Mouse (Mus musculus) heart, postnatal 0 days (tissue): ENCODE data around the gene Milr1. TPM values are rescaled to one million over a fixed set of nuclear protein-coding genes. Genes with fewer than 3 reads are reported as not detected.
A peak's percentile ranks its signal among the peaks of the same experiment; 100 is the strongest.

Source experiments
- ATAC-seq: fragments of 200-750 bp; cut with Nextera tagmentation; 2 replicates; pipeline ENCODE4 v1.8.0; 2017; ENCODE audit warnings: low read depth, moderate number of reproducible peaks, moderate library complexity; ENCODE audit not compliant: insufficient read depth
- DNase-seq: peaks from one replicate; pipeline ENCODE4 v3.0.0-alpha.2; 2016; ENCODE audit warnings: low spot score
- H3K27ac ChIP-seq: fragments of 300-500 bp; sonication (generic); 2 replicates; pipeline ENCODE4 v1.5.1; 2014; ENCODE audit warnings: low read depth, mild to moderate bottlenecking
- H3K27me3 ChIP-seq: fragments of 300-500 bp; sonication (generic); 2 replicates; pipeline ENCODE4 v1.6.1; 2014; ENCODE audit warnings: low read length, mixed read lengths; ENCODE audit not compliant: control insufficient read depth, insufficient read depth
- H3K36me3 ChIP-seq: fragments of 300-500 bp; sonication (generic); replicated peaks from 2 replicates; pipeline ENCODE4 v1.6.1; 2014; ENCODE audit warnings: low read length, mixed read lengths; ENCODE audit not compliant: control insufficient read depth, insufficient read depth
- H3K4me1 ChIP-seq: fragments of 300-500 bp; sonication (generic); 2 replicates; pipeline ENCODE4 v1.6.1; 2014; ENCODE audit warnings: antibody characterized with exemption; ENCODE audit not compliant: control insufficient read depth, insufficient read depth
- H3K4me2 ChIP-seq: fragments of 300-500 bp; sonication (generic); 2 replicates; pipeline ENCODE4 v1.6.1; 2014; ENCODE audit warnings: low read depth, mild to moderate bottlenecking, low read length, moderate library complexity
- H3K4me3 ChIP-seq: fragments of 300-500 bp; sonication (generic); 2 replicates; pipeline ENCODE4 v1.5.1; 2014; ENCODE audit warnings: low read depth, low read length
- H3K9ac ChIP-seq: fragments of 300-500 bp; sonication (generic); replicated peaks from 2 replicates; pipeline ENCODE4 v1.6.1; 2014; ENCODE audit warnings: low read depth, low read length, mixed read lengths
- H3K9me3 ChIP-seq: fragments of 300-500 bp; sonication (generic); replicated peaks from 2 replicates; pipeline ENCODE4 v1.6.1; 2016; ENCODE audit warnings: low read length; ENCODE audit not compliant: control insufficient read depth
- CTCF ChIP-seq: IDR thresholded peaks from 2 replicates; pipeline ENCODE4 v1.5.1; 2016; ENCODE audit warnings: antibody characterized with exemption, control low read depth, low read depth
- EP300 ChIP-seq: IDR thresholded peaks from 2 replicates; pipeline ENCODE4 v1.6.1; 2016; ENCODE audit warnings: antibody characterized with exemption, low read depth
- WGBS: fragments of 180-500 bp; shearing (Covaris S2); extraction: QIAGEN DNeasy Blood & Tissue Kit; methylation state at CpG from one replicate; pipeline ENCODE4 v1.1.7; 2014; 5-methylcytosine and 5-hydroxymethylcytosine counted together
- polyA plus RNA-seq: library from polyadenylated mRNA; unstranded; fragments of >200 nt; fragmentation: Nextera tagmentation; extraction: Ambion mirVana; gene quantifications from 2 replicates; pipeline ENCODE4 v1.2.1, GENCODE M21; 2015
- total RNA-seq: library from RNA; depleted of rRNA; stranded (reverse); fragments of >200 nt; gene quantifications from 2 replicates; pipeline ENCODE4 v1.2.3, GENCODE M21; 2014; ENCODE audit warnings: low replicate concordance

The Milr1 gene
- total and polyA plus RNA-seq, 2 experiments from 2014 or later: 0.83 TPM; not detected in 1

- no peak overlapping the region for H3K4me2 ChIP-seq
- no peaks in the 10 kb centered on the region for H3K27me3 ChIP-seq
- no peak for ATAC-seq
- no peak for DNase-seq
- H3K9me3 ChIP-seq: no peaks in the 10 kb centered on the region
- no peak overlapping the region for H3K9ac ChIP-seq
- H3K36me3 ChIP-seq: no peaks in the 10 kb centered on the region
- H3K4me3 ChIP-seq: no peak overlapping the region
- 66% methylated on average over 6 of the region's 6 CpGs for WGBS
- no peak for TF ChIP-seq EP300
- TF ChIP-seq CTCF: no peak
- H3K4me1 ChIP-seq: no peaks in the 10 kb centered on the region
- no peak overlapping the region for H3K27ac ChIP-seq
Measured at GRCm38 (mm10) chr11:106753314-106753713, 2.3 kb downstream of the Milr1 start.

- H3K4me1 ChIP-seq: no peaks in the 10 kb centered on the region
- H3K4me3 ChIP-seq: no peak overlapping the region
- WGBS: 30% methylated on average over 5 of the region's 5 CpGs
- TF ChIP-seq CTCF: no peak
- no peak for TF ChIP-seq EP300
- DNase-seq (no peak), ATAC-seq (no peak)
- no peaks in the 10 kb centered on the region for H3K27me3 ChIP-seq
- no peaks in the 10 kb centered on the region for H3K36me3 ChIP-seq
- H3K4me2 ChIP-seq: no peak overlapping the region
- no peaks in the 10 kb centered on the region for H3K9me3 ChIP-seq
- no peak overlapping the region for H3K27ac ChIP-seq
- H3K9ac ChIP-seq: no peak overlapping the region
Measured at GRCm38 (mm10) chr11:106755583-106755982, 4.6 kb downstream of the Milr1 start.

- Histone ChIP-seq H3K4me2 (no peak overlapping the region), H3K4me1 (peaks cover 7% of the 10 kb centered on the region), H3K27me3 (no peaks in the 10 kb centered on the region), H3K36me3 (no peaks in the 10 kb centered on the region), H3K4me3 (no peak overlapping the region), H3K9ac (no peak overlapping the region), H3K9me3 (no peaks in the 10 kb centered on the region), H3K27ac (no peak overlapping the region)
- 95% methylated on average over 3 of the region's 3 CpGs for WGBS
- DNase-seq (no peak), ATAC-seq (no peak)
- TF ChIP-seq EP300 (no peak), CTCF (no peak)
Measured at GRCm38 (mm10) chr11:106759028-106759427, 8.0 kb downstream of the Milr1 start.

- H3K4me3 ChIP-seq: no peak overlapping the region
- no peak for TF ChIP-seq EP300
- H3K4me1 ChIP-seq: peaks cover 7% of the 10 kb centered on the region
- WGBS: 79% methylated on average over 5 of the region's 5 CpGs
- H3K4me2 ChIP-seq: no peak overlapping the region
- no peak overlapping the region for H3K27ac ChIP-seq
- no peaks in the 10 kb centered on the region for H3K27me3 ChIP-seq
- H3K36me3 ChIP-seq: no peaks in the 10 kb centered on the region
- DNase-seq (no peak), ATAC-seq (no peak)
- no peak overlapping the region for H3K9ac ChIP-seq
- H3K9me3 ChIP-seq: no peaks in the 10 kb centered on the region
Measured at GRCm38 (mm10) chr11:106760511-106760910, 9.5 kb downstream of the Milr1 start.

DNA sequence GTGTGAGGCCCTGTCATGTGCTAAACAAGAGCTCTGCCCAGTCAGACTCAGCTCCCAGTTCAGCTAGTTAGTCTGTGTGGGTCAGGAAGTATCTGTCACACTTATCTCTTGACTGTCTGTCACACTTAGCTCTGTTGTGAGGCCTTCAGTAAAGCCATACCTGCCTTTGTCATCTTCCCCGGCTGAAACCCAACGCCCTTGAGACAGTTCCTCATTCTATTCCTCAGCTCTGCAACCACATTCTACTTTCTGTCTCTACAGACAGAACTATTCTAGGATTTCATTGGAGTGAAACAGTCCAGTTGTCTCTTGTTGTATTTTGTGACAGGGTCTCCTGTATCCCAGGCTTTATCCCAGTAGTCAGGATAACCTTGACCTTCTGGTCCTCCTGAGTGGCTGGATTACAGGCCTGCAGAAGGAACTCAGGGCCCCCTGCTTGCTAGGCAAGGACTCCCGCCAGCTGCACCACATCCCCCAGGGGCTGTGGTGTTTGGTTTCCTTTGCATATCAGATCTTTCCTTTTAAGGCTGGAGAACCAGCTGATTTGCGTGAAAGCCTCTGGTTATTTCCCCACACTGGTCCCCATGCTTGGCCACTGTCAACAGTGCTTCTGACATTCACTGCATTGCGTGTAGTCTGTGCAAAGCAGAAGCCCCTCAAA is 11.2 kb downstream of the Milr1 start:
- no peak overlapping the region for H3K4me2 ChIP-seq
- H3K9me3 ChIP-seq: no peaks in the 10 kb centered on the region
- peaks cover 13% of the 10 kb centered on the region for H3K36me3 ChIP-seq
- no peak overlapping the region for H3K9ac ChIP-seq
- peaks cover 7% of the 10 kb centered on the region for H3K4me1 ChIP-seq
- DNase-seq: peak; percentile 48
- H3K27ac ChIP-seq: peak overlapping the region; percentile 69
- TF ChIP-seq EP300 (no peak), CTCF (no peak)
- ATAC-seq: peak; percentile 75
- WGBS: 9% methylated on average over 5 of the region's 5 CpGs
- H3K27me3 ChIP-seq: no peaks in the 10 kb centered on the region
- H3K4me3 ChIP-seq: no peak overlapping the region

DNA sequence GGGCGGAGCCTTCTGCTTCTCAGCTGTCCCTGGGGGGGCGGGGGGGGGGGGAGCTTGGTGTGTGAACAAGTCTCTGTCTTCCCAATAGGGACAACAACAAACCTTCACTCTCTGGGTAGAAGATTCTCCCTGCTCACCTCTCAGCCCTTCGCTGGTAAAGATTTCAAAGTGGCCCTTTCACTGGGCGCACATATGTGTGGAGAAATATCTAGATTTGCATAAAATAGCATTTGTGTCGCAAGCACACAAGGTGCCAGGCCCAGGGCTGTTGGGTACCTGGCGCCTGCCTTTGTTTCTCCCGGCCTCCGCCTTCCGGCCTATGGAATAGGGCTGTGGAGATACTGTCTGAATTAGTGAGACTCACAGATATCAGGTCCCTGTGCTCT is 11.8 kb downstream of the Milr1 start:
- H3K27ac ChIP-seq: peak overlapping the region; percentile 69
- H3K27me3 ChIP-seq: no peaks in the 10 kb centered on the region
- ATAC-seq: no peak
- H3K4me2 ChIP-seq: no peak overlapping the region
- WGBS: 60% methylated on average over 9 of the region's 9 CpGs
- H3K9ac ChIP-seq: no peak overlapping the region
- DNase-seq: no peak
- H3K9me3 ChIP-seq: no peaks in the 10 kb centered on the region; the same call in 1 of the 2 replicates
- TF ChIP-seq CTCF: no peak
- H3K36me3 ChIP-seq: peaks cover 17% of the 10 kb centered on the region
- no peak overlapping the region for H3K4me3 ChIP-seq
- H3K4me1 ChIP-seq: peaks cover 7% of the 10 kb centered on the region
